Mouse (Mus musculus): Measurements from ENCODE around the gene Egf.

GRCm38 (mm10) chr3:129650293-129650612 is 104.9 kb downstream of the Egf start:
- TF ChIP-seq CTCF (IDR thresholded peaks at IDR 0.05; ENCODE audit: low read depth, low read length), result no peak
- TF ChIP-seq POLR2A (IDR thresholded peaks at IDR 0.05; ENCODE audit: borderline replicate concordance, low read depth, low read length), result no peak
